Mouse (Mus musculus) cerebellum, adult 2 months (tissue): ENCODE results near the gene Slc26a3. TPM values are rescaled to one million over a fixed set of nuclear protein-coding genes. Genes with fewer than 3 reads are reported as not detected.
"Not testable (repeated sequence)": the region's sequence is repeated elsewhere in the genome, so short reads cannot be mapped to it uniquely, and the experiment has no call there.

Source experiments
- DNase-seq, 2 experiments: peaks; one replicate each; pipeline ENCODE4 v3.0.0; 2021
- H3K27ac ChIP-seq: fragments of 200-500 bp; 2 replicates; pipeline ENCODE4 v1.5.1; 2012; ENCODE audit warnings: low read length, control low read depth, inconsistent platforms; ENCODE audit not compliant: insufficient read depth
- H3K27me3 ChIP-seq: fragments of 200-500 bp; 2 replicates; pipeline ENCODE4 v1.6.1; 2012; ENCODE audit warnings: inconsistent platforms, mild to moderate bottlenecking, low read length, moderate library complexity; ENCODE audit not compliant: control insufficient read depth, insufficient read depth
- H3K4me1 ChIP-seq: fragments of 200-500 bp; 2 replicates; pipeline ENCODE4 v1.6.1; 2011; ENCODE audit warnings: low read length; ENCODE audit not compliant: control insufficient read depth, insufficient read depth
- H3K4me3 ChIP-seq: fragments of 200-500 bp; replicated peaks from 2 replicates; pipeline ENCODE3; 2011; ENCODE audit warnings: mild to moderate bottlenecking, low read depth, low read length, control low read depth; ENCODE audit not compliant: insufficient read depth
- CTCF ChIP-seq: fragments of 200-500 bp; IDR thresholded peaks from 2 replicates; pipeline ENCODE4 v1.5.1; 2011; ENCODE audit warnings: low read depth, mild to moderate bottlenecking, control low read depth, low read length, moderate library complexity, borderline replicate concordance; ENCODE audit not compliant: insufficient read depth
- POLR2A ChIP-seq: fragments of 200-500 bp; IDR thresholded peaks from 2 replicates; pipeline ENCODE4 v1.6.1; 2011; ENCODE audit warnings: low read length, control low read depth, borderline replicate concordance; ENCODE audit not compliant: insufficient read depth
- WGBS: fragments of 180-500 bp; shearing (Covaris S2); methylation state at CpG from one replicate; pipeline ENCODE4 v1.1.7; 2018; 5-methylcytosine and 5-hydroxymethylcytosine counted together
- polyA plus RNA-seq: library from polyadenylated mRNA; depleted of rRNA; stranded (reverse); fragments of >200 nt; gene quantifications from 2 replicates; pipeline ENCODE4 v1.2.3, GENCODE M21; 2012

Gene Slc26a3
- polyA plus RNA-seq, 1 experiment, result 0.08 TPM

DNA sequence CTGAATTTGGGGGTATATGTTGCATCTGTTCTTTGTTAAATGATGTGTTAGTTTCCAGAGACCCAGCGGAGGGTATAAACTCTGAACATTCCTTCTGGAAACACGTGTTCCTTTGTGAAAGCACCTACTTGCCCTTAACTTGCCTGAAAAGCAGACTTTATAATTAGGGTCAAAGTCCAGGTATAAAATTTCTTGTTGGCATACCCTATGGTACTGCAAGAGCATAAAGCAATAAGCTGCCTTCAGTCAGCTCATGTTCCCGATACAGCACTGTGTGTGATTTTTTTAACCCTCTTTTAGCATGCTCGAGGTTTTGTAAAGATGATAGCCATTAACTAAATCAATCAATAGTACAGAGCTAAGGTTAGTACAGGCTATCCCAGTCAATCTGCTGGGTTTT is 71.9 kb downstream of the Slc26a3 start:
- WGBS, result 87% methylated on average over 4 of the region's 4 CpGs
- TF ChIP-seq POLR2A, result no peak
- no peak for TF ChIP-seq CTCF
- Histone ChIP-seq H3K27ac (no peak overlapping the region), H3K4me3 (no peak overlapping the region), H3K27me3 (no peaks in the 10 kb centered on the region), H3K4me1 (no peaks in the 10 kb centered on the region)
- no peak for DNase-seq

DNA sequence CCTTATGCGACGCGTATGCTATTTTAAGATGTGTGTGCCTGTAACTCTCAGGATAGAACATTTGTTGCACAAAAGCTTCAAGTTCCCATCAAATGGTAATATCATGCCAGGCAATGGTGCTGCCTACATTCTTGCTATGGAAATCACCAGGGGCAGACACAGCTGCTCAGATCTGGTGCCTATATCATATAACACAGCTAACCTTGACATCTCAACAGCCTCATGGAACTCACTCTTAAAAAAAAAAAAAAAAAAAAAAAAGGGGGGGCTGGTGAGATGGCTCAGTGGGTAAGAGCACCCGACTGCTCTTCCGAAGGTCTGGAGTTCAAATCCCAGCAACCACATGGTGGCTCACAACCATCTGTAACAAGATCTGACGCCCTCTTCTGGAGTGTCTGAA is 87.5 kb downstream of the Slc26a3 start:
- H3K4me3 ChIP-seq, H3K4me1 ChIP-seq, H3K27me3 ChIP-seq, DNase-seq, H3K27ac ChIP-seq: not testable (repeated sequence)
- 87% methylated on average over 6 of the region's 6 CpGs for WGBS

DNA sequence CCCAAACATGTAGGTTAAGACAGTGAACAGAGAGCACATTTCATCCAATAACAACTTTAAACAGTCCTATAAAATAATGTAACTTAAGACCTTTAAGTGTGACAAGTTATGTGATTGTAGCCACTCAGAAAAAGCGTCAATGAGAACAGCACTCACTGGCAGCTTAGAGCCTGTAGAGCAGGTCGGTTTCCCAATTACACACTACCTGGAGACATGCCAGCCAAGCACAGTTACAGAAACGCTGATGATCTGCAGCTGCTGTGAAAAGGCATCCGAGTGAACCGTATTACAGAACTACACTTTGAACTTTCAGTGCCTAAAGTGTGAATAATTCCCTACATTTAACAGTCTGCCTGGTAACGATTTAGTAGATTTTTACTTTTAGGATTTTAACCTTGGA is 95.8 kb downstream of the Slc26a3 start:
- H3K27ac ChIP-seq, result no peak overlapping the region
- TF ChIP-seq CTCF, result no peak
- no peak for TF ChIP-seq POLR2A
- no peaks in the 10 kb centered on the region for H3K27me3 ChIP-seq
- no peaks in the 10 kb centered on the region for H3K4me1 ChIP-seq
- DNase-seq, result no peak
- no peak overlapping the region for H3K4me3 ChIP-seq
- WGBS, result 28% methylated on average over 6 of the region's 6 CpGs

DNA sequence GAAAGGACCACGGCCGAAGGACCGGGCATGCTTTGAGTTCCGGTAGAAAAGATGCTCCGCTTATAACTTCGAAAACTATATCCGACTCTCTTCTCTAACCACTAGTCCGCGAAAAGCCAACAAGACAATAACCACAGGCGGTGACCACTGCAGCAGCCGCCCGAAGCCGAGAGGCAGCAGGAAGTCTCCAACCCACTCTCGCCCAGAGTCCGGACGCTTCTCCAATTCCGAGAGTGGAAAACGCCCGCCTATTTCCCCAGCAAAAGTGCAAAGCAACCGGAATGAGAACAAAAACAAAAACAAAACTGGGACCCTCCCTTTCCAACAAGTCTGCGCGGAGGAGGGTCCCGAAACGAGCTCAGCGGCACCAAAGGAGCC is 108.3 kb downstream of the Slc26a3 start:
- Histone ChIP-seq H3K27me3 (no peaks in the 10 kb centered on the region), H3K4me1 (peaks cover 5% of the 10 kb centered on the region; the same call in 1 of the 2 replicates), H3K4me3 (peak overlapping the region; percentile 93), H3K27ac (0 out of 2 replicates have a peak overlapping the region, but pooled peaks have one; percentile 20)
- no peak for DNase-seq
- WGBS, result 0% methylated on average over 25 of the region's 25 CpGs
- TF ChIP-seq CTCF, result no peak
- TF ChIP-seq POLR2A, result no peak

DNA sequence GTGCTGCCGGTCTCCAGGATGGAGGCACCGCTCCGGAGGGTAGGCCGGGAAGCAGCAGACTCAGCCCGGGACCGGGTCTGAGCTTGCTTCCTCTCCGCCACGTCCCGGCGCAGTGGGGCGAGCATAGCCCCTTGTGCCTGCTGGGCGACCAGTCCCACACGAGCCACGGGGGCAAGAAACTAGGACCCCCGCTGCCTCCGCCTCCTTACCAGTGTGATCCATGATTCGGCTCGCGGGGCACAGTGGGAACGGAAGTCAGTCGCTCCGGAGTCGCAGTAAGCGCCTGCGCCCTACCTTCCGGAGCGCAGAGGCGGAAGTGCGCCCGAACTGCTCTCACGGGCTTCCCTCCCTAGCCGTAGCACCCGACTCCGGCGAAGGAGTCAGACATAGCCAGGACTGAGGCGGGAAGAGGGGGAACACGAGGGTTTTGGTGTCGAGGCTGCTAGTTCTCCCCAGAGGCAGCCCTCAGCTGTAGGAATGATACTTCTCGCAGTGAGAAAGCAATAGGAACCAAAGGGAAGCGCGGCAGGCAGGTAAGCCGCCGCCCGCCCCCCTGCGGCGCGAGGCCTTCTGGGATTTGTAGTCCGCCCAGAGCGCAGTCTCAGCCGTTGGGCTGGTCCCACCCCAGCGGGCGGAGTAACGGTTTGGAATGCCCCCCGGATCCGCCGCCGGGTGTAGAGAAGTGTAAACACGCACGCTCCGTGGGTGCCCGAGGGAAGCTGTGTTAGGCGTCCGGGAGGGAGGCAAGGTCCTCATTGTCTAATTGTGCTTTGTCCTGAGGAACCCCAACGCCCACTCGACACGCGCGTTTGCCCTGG is 108.9 kb downstream of the Slc26a3 start, which contains the start of gene Cbll1:
TSS of gene Cbll1 (minus strand) at position 303 of the 818 bp plus-strand sequence.
- under 1% methylated on average over 68 of the region's 68 CpGs for WGBS
- TF ChIP-seq POLR2A (peak; percentile 86), CTCF (no peak)
- H3K27ac ChIP-seq, result peak within 1 kb of the TSS; percentile 98
- DNase-seq, result peak; percentile 97 to 99
- peak within 1 kb of the TSS; percentile 93 for H3K4me3 ChIP-seq
- H3K4me1 ChIP-seq, result peaks cover 5% of the 10 kb centered on the region; the same call in 1 of the 2 replicates
- H3K27me3 ChIP-seq, result no peaks in the 10 kb centered on the region

DNA sequence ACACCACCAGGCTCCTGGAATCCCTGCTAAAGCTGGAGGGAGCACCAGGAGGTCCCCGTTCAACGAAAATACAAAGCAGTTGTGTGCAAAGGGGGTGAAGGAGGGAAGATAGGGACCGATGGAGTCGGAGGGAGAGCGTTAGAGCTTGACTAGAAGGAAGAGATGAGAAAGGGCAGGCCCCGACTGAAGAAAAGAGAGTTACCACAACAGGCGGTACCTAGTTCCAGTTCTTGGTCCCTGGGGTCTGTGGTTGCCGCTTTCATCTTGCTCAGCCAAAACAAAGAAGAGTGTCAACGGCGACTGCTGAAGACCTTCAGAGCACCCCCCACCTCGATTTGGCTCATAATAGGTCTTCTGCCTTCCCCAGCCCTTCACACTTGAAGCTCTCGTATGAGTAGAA is 109.5 kb downstream of the Slc26a3 start:
- Histone ChIP-seq H3K4me1 (peaks cover 5% of the 10 kb centered on the region; the same call in 1 of the 2 replicates), H3K27me3 (no peaks in the 10 kb centered on the region), H3K4me3 (peak overlapping the region; percentile 93), H3K27ac (peak overlapping the region; percentile 81)
- DNase-seq, result no peak
- TF ChIP-seq CTCF (no peak), POLR2A (no peak)
- WGBS, result 1% methylated on average over 12 of the region's 12 CpGs

DNA sequence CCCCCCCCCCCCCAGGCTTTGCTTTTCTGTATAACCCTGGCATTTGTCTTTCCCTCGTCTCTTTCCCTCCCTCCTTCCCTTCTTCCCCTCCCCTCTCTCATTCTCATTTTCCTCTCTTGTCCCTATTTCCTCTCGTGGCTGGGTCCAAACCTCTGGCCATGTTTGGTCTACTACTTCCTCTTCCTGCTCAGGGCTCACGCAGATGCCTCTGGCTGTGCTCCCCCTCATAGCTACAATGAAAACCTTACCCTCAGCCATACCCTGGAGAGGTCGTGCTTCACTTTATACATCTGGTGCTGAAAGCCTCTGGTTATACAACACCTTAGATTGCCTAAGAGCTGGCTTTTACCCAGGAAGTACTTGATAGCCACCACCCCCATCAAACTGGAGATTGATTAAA is 110.6 kb downstream of the Slc26a3 start:
- H3K4me3 ChIP-seq, result no peak overlapping the region
- no peak overlapping the region for H3K27ac ChIP-seq
- TF ChIP-seq CTCF, result no peak
- TF ChIP-seq POLR2A, result no peak
- DNase-seq, result no peak
- WGBS, result 78% methylated on average over 4 of the region's 4 CpGs
- H3K4me1 ChIP-seq, result peaks cover 5% of the 10 kb centered on the region; the same call in 1 of the 2 replicates
- H3K27me3 ChIP-seq, result no peaks in the 10 kb centered on the region

DNA sequence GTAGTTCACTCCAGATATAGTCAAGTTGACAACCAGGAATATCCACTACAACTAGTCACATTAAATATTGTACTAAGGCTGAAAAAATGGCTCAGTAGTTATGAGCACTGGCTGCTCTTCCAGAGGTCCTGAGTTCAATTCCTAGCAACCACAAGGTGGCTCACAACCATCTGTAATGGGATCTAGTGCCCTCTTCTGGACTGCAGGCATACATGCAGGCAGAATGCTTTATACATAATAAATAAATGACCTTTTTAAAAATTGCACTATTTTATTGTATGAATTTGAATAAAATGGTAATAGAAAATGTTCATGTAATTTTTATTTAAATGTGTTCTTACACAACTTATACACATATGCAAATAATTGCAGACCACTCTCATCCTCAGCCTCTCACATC is 112.5 kb downstream of the Slc26a3 start:
- DNase-seq, result no peak
- peaks cover 5% of the 10 kb centered on the region; the same call in 1 of the 2 replicates for H3K4me1 ChIP-seq
- TF ChIP-seq CTCF (no peak), POLR2A (no peak)
- no peak overlapping the region for H3K27ac ChIP-seq
- H3K4me3 ChIP-seq, result no peak overlapping the region
- no peaks in the 10 kb centered on the region for H3K27me3 ChIP-seq
